Mouse (Mus musculus) activated CD4-positive, CD25-positive, alpha-beta regulatory T cell, adult 4 months (primary cell): Measurements from ENCODE around the gene Ehd3. TPM values are rescaled to one million over a fixed set of nuclear protein-coding genes. Genes with fewer than 3 reads are reported as not detected.

Experiments
- polyA plus RNA-seq, 2 experiments: library from polyadenylated mRNA; unstranded; fragments of 100-300 nt; shearing (Covaris generic); gene quantifications; one replicate each; pipeline ENCODE4 v1.2.1; 2017

Gene Ehd3
- polyA plus RNA-seq, 2 experiments from 2014 or later: 41.0 to 58.1 TPM

Other genes with a start within 250 kb of the Ehd3 start
- gene Galnt14, start 93.7 kb upstream of the Ehd3 start, polyA plus RNA-seq: under 1 TPM; 0.48 to 0.79 TPM
- gene Xdh, start 146.1 kb downstream of the Ehd3 start, polyA plus RNA-seq: 10 to 100 TPM; 19.1 to 39.8 TPM
- not detected for gene Srd5a2, start 243.8 kb downstream of the Ehd3 start, polyA plus RNA-seq